Mouse (Mus musculus): ENCODE measurements around the gene Arl6. TPM values are rescaled to one million over a fixed set of nuclear protein-coding genes. Genes with fewer than 3 reads are reported as not detected.

Gene Arl6
- polyA plus RNA-seq, 1 experiment, result not detected

GRCm38 (mm10) chr16:59594714-59595113 lies 44.5 kb downstream of the Arl6 start:
- H3K4me3 ChIP-seq (ENCODE audit: insufficient read depth, low read depth, low read length), result no peak overlapping the region
- WGBS, result 71% methylated on average over 3 of the region's 3 CpGs
- TF ChIP-seq CTCF (IDR thresholded peaks at IDR 0.05; ENCODE audit: insufficient read depth, low read depth, low read length) (no peak), POLR2A (IDR thresholded peaks at IDR 0.05; ENCODE audit: insufficient read depth, low read depth, low read length) (no peak)
- H3K4me1 ChIP-seq (ENCODE audit: control insufficient read depth, insufficient read depth, low read length), result no peaks in the 10 kb centered on the region
- H3K27ac ChIP-seq (ENCODE audit: insufficient read depth, low read depth, low read length), result no peak overlapping the region

DNA sequence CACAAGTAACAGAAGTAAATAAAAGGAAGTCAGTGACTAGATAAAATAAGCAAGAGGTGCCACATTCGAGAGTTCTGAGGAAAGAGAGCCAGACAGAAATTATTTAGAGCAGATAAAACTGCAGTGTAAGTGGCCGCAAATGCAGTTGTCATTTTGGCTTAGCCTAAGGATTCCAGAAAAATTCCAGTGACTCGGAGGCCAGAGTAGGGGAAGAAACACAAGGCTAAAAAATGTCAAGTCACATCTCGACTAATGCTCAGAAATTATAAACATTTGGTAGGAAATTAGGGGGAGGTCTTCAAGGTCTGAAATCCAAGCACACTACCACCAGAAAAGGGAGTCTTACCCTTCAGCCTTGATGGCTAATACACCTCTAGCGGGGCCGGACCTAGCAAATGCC lies 48.4 kb downstream of the Arl6 start:
- 87% methylated on average over 6 of the region's 6 CpGs for WGBS
- Histone ChIP-seq H3K27ac (ENCODE audit: insufficient read depth, low read depth, low read length) (no peak overlapping the region), H3K4me1 (ENCODE audit: control insufficient read depth, insufficient read depth, low read length) (0 out of 2 replicates have a peak, but pooled peaks cover 11% of the 10 kb centered on the region), H3K4me3 (ENCODE audit: insufficient read depth, low read depth, low read length) (no peak overlapping the region)
- no peak for TF ChIP-seq POLR2A (IDR thresholded peaks at IDR 0.05; ENCODE audit: insufficient read depth, low read depth, low read length)

DNA sequence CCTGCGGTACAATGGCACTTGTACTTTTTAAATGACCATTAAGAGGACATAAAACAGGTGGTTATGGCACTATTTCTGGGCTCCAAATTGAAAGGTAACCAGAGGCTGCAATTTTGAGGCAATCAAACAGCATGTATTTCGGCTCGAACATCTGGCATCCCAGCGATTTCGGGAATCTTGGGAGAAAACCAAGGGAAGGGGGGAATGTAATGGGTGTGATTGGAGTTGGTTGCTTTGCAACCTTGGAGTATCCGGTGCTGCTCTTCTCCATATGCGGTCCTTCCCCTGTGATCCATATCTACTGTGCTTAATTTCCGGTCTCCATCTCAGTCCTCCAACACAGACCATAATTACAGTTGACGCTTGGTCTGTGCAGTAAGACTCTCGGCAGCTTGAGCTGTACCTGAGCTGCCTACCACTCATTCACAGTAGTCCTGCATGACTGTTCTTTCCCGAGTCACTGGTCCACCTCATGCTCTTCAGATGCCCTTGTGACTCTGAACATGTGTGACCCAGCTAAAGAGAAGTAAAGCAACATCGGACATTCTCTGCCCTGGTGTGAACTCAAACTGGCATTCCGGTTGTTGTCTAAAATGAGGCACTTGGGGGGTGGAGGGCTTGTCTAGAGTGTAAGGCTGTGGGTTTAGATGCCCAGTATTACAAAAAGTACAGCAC lies 50.7 kb downstream of the Arl6 start:
- 0 out of 2 replicates have a peak, but pooled peaks cover 11% of the 10 kb centered on the region for H3K4me1 ChIP-seq (ENCODE audit: control insufficient read depth, insufficient read depth, low read length)
- WGBS, result 87% methylated on average over 13 of the region's 13 CpGs
- no peak overlapping the region for H3K27ac ChIP-seq (ENCODE audit: insufficient read depth, low read depth, low read length)
- TF ChIP-seq CTCF (IDR thresholded peaks at IDR 0.05; ENCODE audit: insufficient read depth, low read depth, low read length) (no peak), POLR2A (IDR thresholded peaks at IDR 0.05; ENCODE audit: insufficient read depth, low read depth, low read length) (no peak)
- no peak overlapping the region for H3K4me3 ChIP-seq (ENCODE audit: insufficient read depth, low read depth, low read length)

DNA sequence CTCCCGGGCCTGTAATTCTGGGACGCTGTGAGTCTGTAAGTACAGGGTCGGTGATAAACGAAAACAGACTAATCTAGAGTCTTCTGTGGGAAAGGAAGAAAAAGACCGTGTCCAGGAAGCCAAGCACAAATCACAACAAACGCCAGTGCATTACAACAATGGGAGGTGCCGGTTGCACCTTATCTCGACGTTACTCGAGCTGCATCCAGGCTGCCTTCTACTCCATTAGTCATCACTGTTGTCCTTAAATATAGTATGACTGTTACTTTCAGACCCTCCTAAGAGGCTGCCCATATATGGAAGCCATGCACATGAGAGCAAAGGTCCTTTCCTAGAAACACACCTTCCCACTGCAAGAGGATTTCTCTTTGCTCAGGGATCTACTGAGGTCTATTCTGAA lies 51.4 kb downstream of the Arl6 start:
- Histone ChIP-seq H3K4me3 (ENCODE audit: insufficient read depth, low read depth, low read length) (no peak overlapping the region), H3K27ac (ENCODE audit: insufficient read depth, low read depth, low read length) (no peak overlapping the region), H3K4me1 (ENCODE audit: control insufficient read depth, insufficient read depth, low read length) (0 out of 2 replicates have a peak, but pooled peaks cover 11% of the 10 kb centered on the region)
- TF ChIP-seq POLR2A (IDR thresholded peaks at IDR 0.05; ENCODE audit: insufficient read depth, low read depth, low read length) (no peak), CTCF (IDR thresholded peaks at IDR 0.05; ENCODE audit: insufficient read depth, low read depth, low read length) (no peak)
- 59% methylated on average over 10 of the region's 10 CpGs for WGBS

DNA sequence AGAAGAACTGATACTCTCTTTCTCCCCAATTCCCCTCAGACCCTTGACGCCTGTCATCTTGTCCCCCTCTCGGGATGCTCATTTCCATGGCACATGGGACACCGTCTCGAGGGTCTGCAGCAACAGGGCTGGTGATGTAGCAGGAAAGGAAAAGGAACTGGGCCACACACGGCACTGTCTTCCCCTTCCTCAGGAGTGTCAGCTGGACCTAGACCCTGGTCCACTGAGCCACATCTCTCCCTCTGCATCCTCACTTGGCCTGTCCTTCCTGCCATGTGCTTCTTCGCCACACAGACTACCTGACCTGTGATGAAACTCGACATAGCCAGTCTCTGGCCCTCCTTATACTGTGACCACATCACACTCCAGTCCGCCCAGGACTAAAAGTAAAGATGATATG lies 52.3 kb downstream of the Arl6 start:
- Histone ChIP-seq H3K4me1 (ENCODE audit: control insufficient read depth, insufficient read depth, low read length) (0 out of 2 replicates have a peak, but pooled peaks cover 11% of the 10 kb centered on the region), H3K4me3 (ENCODE audit: insufficient read depth, low read depth, low read length) (no peak overlapping the region), H3K27ac (ENCODE audit: insufficient read depth, low read depth, low read length) (no peak overlapping the region)
- 95% methylated on average over 8 of the region's 8 CpGs for WGBS
- TF ChIP-seq CTCF (IDR thresholded peaks at IDR 0.05; ENCODE audit: insufficient read depth, low read depth, low read length), result no peak

DNA sequence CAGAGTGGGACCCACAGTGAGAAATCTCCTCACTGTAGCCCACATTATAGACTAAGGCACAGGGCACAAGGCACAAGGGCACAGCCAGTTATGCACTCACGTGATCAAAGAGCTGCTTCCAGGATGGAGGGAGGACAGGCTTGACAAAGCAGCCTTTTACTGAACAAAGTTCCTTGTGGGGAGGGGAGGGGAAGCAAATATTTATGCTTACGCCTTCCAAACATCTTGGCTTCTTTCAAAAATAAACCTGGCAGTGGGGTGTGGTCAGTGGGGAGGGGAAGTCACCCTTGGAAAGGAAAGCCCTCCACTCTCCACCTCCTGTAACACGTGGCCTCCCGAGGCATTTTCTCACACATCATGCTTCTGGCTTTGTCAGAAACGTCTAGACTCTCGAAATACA lies 52.9 kb downstream of the Arl6 start:
- H3K4me3 ChIP-seq (ENCODE audit: insufficient read depth, low read depth, low read length), result no peak overlapping the region
- WGBS, result 55% methylated on average over 6 of the region's 6 CpGs
- no peak overlapping the region for H3K27ac ChIP-seq (ENCODE audit: insufficient read depth, low read depth, low read length)
- TF ChIP-seq POLR2A (IDR thresholded peaks at IDR 0.05; ENCODE audit: insufficient read depth, low read depth, low read length), result no peak
- no peak for TF ChIP-seq CTCF (IDR thresholded peaks at IDR 0.05; ENCODE audit: insufficient read depth, low read depth, low read length)
- 0 out of 2 replicates have a peak, but pooled peaks cover 11% of the 10 kb centered on the region for H3K4me1 ChIP-seq (ENCODE audit: control insufficient read depth, insufficient read depth, low read length)

- no peak for TF ChIP-seq POLR2A (IDR thresholded peaks at IDR 0.05; ENCODE audit: insufficient read depth, low read depth, low read length)
- no peak for TF ChIP-seq CTCF (IDR thresholded peaks at IDR 0.05; ENCODE audit: insufficient read depth, low read depth, low read length)
- Histone ChIP-seq H3K4me3 (ENCODE audit: insufficient read depth, low read depth, low read length) (no peak overlapping the region), H3K27ac (ENCODE audit: insufficient read depth, low read depth, low read length) (no peak overlapping the region), H3K4me1 (ENCODE audit: control insufficient read depth, insufficient read depth, low read length) (0 out of 2 replicates have a peak, but pooled peaks cover 11% of the 10 kb centered on the region)
- 93% methylated on average over 4 of the region's 4 CpGs for WGBS
These were observed 53.4 kb downstream of the Arl6 start for GRCm38 (mm10) chr16:59585706-59586244.

GRCm38 (mm10) chr16:59583515-59583914 lies 55.7 kb downstream of the Arl6 start:
- Histone ChIP-seq H3K4me3 (ENCODE audit: insufficient read depth, low read depth, low read length) (no peak overlapping the region), H3K4me1 (ENCODE audit: control insufficient read depth, insufficient read depth, low read length) (0 out of 2 replicates have a peak, but pooled peaks cover 11% of the 10 kb centered on the region), H3K27ac (ENCODE audit: insufficient read depth, low read depth, low read length) (no peak overlapping the region)
- WGBS, result 79% methylated on average over 5 of the region's 5 CpGs
- TF ChIP-seq CTCF (IDR thresholded peaks at IDR 0.05; ENCODE audit: insufficient read depth, low read depth, low read length), result no peak
- no peak for TF ChIP-seq POLR2A (IDR thresholded peaks at IDR 0.05; ENCODE audit: insufficient read depth, low read depth, low read length)

DNA sequence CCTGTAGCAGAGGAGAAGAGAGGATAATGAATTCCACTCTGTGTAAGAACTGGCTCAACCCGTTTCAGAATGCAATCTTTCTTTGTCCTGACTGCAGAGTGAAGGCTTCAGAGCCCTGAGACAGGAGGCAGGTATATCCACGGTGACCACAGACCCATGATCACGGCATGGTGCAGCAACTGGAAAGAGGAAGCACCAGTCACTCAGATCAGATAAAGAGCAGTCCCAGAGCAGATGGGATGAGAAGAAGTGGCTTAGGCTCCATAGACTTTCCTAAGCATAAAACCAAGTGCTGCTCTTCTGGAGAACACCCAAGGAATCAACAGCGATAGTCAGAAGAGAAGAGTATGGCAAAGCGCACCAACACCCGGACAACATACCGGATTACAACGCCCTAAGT lies 60.0 kb downstream of the Arl6 start:
- H3K4me3 ChIP-seq (ENCODE audit: insufficient read depth, low read depth, low read length), result no peak overlapping the region
- no peak overlapping the region for H3K27ac ChIP-seq (ENCODE audit: insufficient read depth, low read depth, low read length)
- WGBS, result 91% methylated on average over 8 of the region's 8 CpGs

More for the DNA sequence above, 60.0 kb downstream of the Arl6 start:
- TF ChIP-seq POLR2A (IDR thresholded peaks at IDR 0.05; ENCODE audit: insufficient read depth, low read depth, low read length) (no peak), CTCF (IDR thresholded peaks at IDR 0.05; ENCODE audit: insufficient read depth, low read depth, low read length) (no peak)
- no peaks in the 10 kb centered on the region for H3K4me1 ChIP-seq (ENCODE audit: control insufficient read depth, insufficient read depth, low read length)
